Mouse (Mus musculus) heart, postnatal 0 days (tissue): Measurements from ENCODE around the gene Cemip2. TPM values are rescaled to one million over a fixed set of nuclear protein-coding genes. Genes with fewer than 3 reads are reported as not detected.
A peak's percentile ranks its signal among the peaks of the same experiment; 100 is the strongest.

Experiments
- ATAC-seq: fragments of 200-750 bp; cut with Nextera tagmentation; 2 replicates; pipeline ENCODE4 v1.8.0; 2017; ENCODE audit warnings: low read depth, moderate number of reproducible peaks, moderate library complexity; ENCODE audit not compliant: insufficient read depth
- DNase-seq: peaks from one replicate; pipeline ENCODE4 v3.0.0-alpha.2; 2016; ENCODE audit warnings: low spot score
- H3K27ac ChIP-seq: fragments of 300-500 bp; sonication (generic); 2 replicates; pipeline ENCODE4 v1.5.1; 2014; ENCODE audit warnings: low read depth, mild to moderate bottlenecking
- H3K27me3 ChIP-seq: fragments of 300-500 bp; sonication (generic); 2 replicates; pipeline ENCODE4 v1.6.1; 2014; ENCODE audit warnings: low read length, mixed read lengths; ENCODE audit not compliant: control insufficient read depth, insufficient read depth
- H3K36me3 ChIP-seq: fragments of 300-500 bp; sonication (generic); replicated peaks from 2 replicates; pipeline ENCODE4 v1.6.1; 2014; ENCODE audit warnings: low read length, mixed read lengths; ENCODE audit not compliant: control insufficient read depth, insufficient read depth
- H3K4me1 ChIP-seq: fragments of 300-500 bp; sonication (generic); 2 replicates; pipeline ENCODE4 v1.6.1; 2014; ENCODE audit warnings: antibody characterized with exemption; ENCODE audit not compliant: control insufficient read depth, insufficient read depth
- H3K4me2 ChIP-seq: fragments of 300-500 bp; sonication (generic); 2 replicates; pipeline ENCODE4 v1.6.1; 2014; ENCODE audit warnings: low read depth, mild to moderate bottlenecking, low read length, moderate library complexity
- H3K4me3 ChIP-seq: fragments of 300-500 bp; sonication (generic); 2 replicates; pipeline ENCODE4 v1.5.1; 2014; ENCODE audit warnings: low read depth, low read length
- H3K9ac ChIP-seq: fragments of 300-500 bp; sonication (generic); replicated peaks from 2 replicates; pipeline ENCODE4 v1.6.1; 2014; ENCODE audit warnings: low read depth, low read length, mixed read lengths
- H3K9me3 ChIP-seq: fragments of 300-500 bp; sonication (generic); replicated peaks from 2 replicates; pipeline ENCODE4 v1.6.1; 2016; ENCODE audit warnings: low read length; ENCODE audit not compliant: control insufficient read depth
- CTCF ChIP-seq: IDR thresholded peaks from 2 replicates; pipeline ENCODE4 v1.5.1; 2016; ENCODE audit warnings: antibody characterized with exemption, control low read depth, low read depth
- EP300 ChIP-seq: IDR thresholded peaks from 2 replicates; pipeline ENCODE4 v1.6.1; 2016; ENCODE audit warnings: antibody characterized with exemption, low read depth
- WGBS: fragments of 180-500 bp; shearing (Covaris S2); extraction: QIAGEN DNeasy Blood & Tissue Kit; methylation state at CpG from one replicate; pipeline ENCODE4 v1.1.7; 2014; 5-methylcytosine and 5-hydroxymethylcytosine counted together
- polyA plus RNA-seq: library from polyadenylated mRNA; unstranded; fragments of >200 nt; fragmentation: Nextera tagmentation; extraction: Ambion mirVana; gene quantifications from 2 replicates; pipeline ENCODE4 v1.2.1, GENCODE M21; 2015
- total RNA-seq: library from RNA; depleted of rRNA; stranded (reverse); fragments of >200 nt; gene quantifications from 2 replicates; pipeline ENCODE4 v1.2.3, GENCODE M21; 2014; ENCODE audit warnings: low replicate concordance

The Cemip2 gene
- total and polyA plus RNA-seq, 2 experiments from 2014 or later = 20.2 to 58.8 TPM

DNA sequence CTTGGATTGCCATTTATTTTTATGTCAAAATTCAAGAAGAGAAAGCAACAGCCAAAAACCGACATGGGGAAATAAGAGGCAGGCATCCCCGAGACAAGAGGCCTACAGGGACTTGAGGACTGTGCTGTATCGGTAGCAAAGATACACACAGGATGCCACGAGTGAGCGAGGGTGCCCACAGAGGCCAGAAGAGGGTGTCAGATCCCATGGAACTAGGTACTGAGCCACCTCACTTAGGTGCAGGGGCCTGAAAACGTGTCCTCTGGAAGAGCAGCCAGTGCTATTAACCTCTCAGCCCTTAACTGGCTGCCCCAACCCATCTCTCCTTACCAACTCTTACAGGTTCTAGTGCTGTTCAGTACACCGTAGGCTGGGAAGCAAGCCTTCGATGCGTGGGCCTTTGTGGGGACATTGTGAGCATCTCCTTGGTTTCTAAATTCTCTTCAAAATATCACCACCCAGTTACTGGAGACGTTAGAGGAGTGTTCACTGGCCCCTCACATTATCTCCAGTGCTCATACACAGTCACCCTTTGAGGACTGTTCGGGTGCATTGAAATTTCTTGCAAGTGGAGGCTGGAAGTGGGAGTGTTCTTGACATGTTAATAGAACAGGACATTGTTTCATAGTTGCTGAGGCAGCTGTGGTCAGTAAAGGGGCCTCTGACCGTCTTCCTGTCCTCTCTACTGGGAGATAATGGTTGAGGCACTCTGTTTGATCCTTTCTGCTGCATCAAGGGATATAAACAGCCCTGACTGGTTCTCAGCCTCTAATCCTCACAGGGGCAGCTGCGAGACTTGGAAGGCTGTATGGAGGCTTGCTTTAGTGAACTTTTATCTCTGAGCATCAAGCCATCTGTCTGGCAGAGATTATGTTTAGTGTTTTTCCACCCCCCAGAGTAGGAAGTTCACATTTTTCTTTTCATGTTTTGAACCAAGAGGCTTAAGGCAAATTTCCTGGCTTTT, 21.6 kb downstream of the Cemip2 start:
- no peak overlapping the region for H3K4me2 ChIP-seq
- H3K4me1 ChIP-seq = peaks cover 12% of the 10 kb centered on the region
- WGBS = 55% methylated on average over 13 of the region's 13 CpGs

DNA sequence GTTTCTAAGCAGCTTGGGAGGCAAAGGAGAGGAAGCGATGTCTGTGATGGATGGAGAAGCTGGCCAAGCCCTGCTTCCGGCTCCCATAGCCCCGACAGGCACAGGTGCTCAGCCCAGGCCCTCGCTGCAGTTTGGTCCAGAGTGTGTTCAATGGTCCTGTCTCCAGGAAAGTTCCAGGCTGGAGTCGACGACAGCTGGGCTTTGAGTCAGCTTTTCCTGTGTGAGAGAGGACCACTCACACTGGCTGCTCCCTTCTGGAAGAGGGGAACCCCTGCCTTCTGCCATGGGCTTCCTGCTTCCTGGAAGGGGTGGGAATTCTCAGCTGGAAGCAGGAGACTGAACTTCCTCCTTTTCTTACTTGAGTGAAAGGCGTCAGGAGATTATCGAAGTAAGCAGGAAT, 26.3 kb downstream of the Cemip2 start:
- 66% methylated on average over 8 of the region's 8 CpGs for WGBS
- Histone ChIP-seq H3K4me2 (no peak overlapping the region), H3K9me3 (no peaks in the 10 kb centered on the region), H3K27me3 (no peaks in the 10 kb centered on the region), H3K4me3 (no peak overlapping the region), H3K9ac (no peak overlapping the region), H3K4me1 (peaks cover 4% of the 10 kb centered on the region), H3K27ac (no peak overlapping the region), H3K36me3 (peaks cover 85% of the 10 kb centered on the region)
- no peak for TF ChIP-seq EP300
- TF ChIP-seq CTCF = no peak
- ATAC-seq = no peak
- DNase-seq = no peak

More for the DNA sequence above, 21.6 kb downstream of the Cemip2 start:
- Histone ChIP-seq H3K36me3 (peaks cover 71% of the 10 kb centered on the region), H3K9me3 (no peaks in the 10 kb centered on the region), H3K27ac (peak overlapping the region; percentile 50; the same call in 1 of the 2 replicates), H3K9ac (no peak overlapping the region), H3K4me3 (no peak overlapping the region), H3K27me3 (no peaks in the 10 kb centered on the region)
- TF ChIP-seq CTCF (no peak), EP300 (no peak)
- DNase-seq (no peak), ATAC-seq (peak; percentile 36; the same call in 1 of the 2 replicates)

DNA sequence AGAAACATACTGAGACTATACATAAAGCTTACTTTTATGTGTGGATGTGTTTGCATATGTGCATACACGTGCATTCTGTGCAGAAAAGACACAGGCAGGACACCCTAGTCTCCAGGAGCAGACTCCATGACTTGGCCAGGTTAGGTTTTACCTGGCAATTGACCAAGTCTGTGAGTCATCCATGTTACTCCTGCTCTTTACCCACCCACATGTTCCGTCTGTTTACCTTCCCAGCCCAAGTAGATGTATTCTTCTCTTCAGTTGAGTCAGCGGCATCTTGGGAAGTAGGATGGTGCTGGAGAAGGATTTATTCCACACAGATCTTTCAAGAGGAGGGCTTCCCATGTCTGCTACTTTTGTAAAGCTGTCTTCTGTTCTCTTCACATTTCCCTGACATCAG, 27.2 kb downstream of the Cemip2 start:
- Histone ChIP-seq H3K27ac (no peak overlapping the region), H3K27me3 (no peaks in the 10 kb centered on the region), H3K4me1 (no peaks in the 10 kb centered on the region), H3K9ac (no peak overlapping the region), H3K4me3 (no peak overlapping the region), H3K4me2 (no peak overlapping the region), H3K36me3 (peaks cover 94% of the 10 kb centered on the region), H3K9me3 (no peaks in the 10 kb centered on the region)
- ATAC-seq (peak; percentile 36; the same call in 1 of the 2 replicates), DNase-seq (no peak)
- WGBS = 56% methylated on average over 3 of the region's 3 CpGs
- no peak for TF ChIP-seq EP300
- no peak for TF ChIP-seq CTCF

DNA sequence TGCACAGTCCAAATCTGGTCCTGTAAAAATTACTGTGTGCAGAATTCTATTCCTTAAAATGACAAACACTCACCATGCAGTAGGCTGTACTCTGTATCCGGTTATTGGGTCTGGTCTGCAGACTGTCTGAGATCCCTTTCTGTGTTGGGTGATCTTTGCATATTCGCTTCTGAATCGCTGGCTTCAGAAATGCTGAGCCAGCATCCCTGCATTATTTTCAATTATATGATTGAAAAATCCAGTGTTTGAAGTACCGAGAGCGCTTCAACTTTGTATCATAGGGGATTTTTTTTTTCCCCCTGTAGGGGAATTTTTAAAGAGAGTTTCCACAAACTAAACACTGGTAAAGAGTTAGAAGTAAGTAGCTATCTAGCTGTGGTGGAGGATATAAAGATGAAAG, 32.0 kb downstream of the Cemip2 start:
- Histone ChIP-seq H3K4me2 (no peak overlapping the region), H3K4me1 (no peaks in the 10 kb centered on the region), H3K36me3 (peaks cover 92% of the 10 kb centered on the region), H3K27ac (no peak overlapping the region), H3K9me3 (no peaks in the 10 kb centered on the region), H3K9ac (no peak overlapping the region), H3K27me3 (no peaks in the 10 kb centered on the region), H3K4me3 (no peak overlapping the region)
- WGBS = 89% methylated on average over 5 of the region's 5 CpGs
- no peak for TF ChIP-seq EP300
- TF ChIP-seq CTCF = no peak
- DNase-seq (no peak), ATAC-seq (no peak)

DNA sequence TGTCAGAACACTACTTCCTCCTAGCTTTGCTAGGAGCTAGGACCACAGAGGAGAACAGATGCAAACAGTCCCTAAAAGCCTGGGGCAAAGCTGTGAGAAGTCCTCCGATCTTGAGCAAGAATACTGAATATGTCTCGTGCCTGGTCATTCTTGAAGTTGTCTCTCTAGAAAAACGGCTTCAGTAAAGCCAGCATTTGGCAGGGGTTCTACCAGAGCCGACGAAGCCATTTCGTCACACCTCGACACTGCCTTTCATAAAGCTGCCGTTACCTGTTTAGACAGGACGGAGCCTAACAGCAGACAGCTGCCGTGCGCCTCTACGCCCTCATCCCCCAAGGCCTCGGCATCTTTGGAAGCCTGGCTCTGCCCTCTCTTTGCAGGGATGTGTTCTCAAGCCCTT, 35.4 kb downstream of the Cemip2 start:
- Histone ChIP-seq H3K9me3 (no peaks in the 10 kb centered on the region), H3K27ac (no peak overlapping the region), H3K4me1 (no peaks in the 10 kb centered on the region), H3K4me3 (no peak overlapping the region), H3K9ac (no peak overlapping the region), H3K36me3 (peaks cover 89% of the 10 kb centered on the region), H3K4me2 (no peak overlapping the region), H3K27me3 (no peaks in the 10 kb centered on the region)
- DNase-seq = no peak
- WGBS = 84% methylated on average over 13 of the region's 13 CpGs
- no peak for TF ChIP-seq EP300
- TF ChIP-seq CTCF = no peak
- no peak for ATAC-seq
